Mouse (Mus musculus) stomach, embryonic 16.5 days (tissue): ENCODE measurements around the gene Eif4a1. TPM values are rescaled to one million over a fixed set of nuclear protein-coding genes. Genes with fewer than 3 reads are reported as not detected.

Experiments used
- ATAC-seq: fragments of 200-750 bp; cut with Nextera tagmentation; 2 replicates; pipeline ENCODE4 v1.8.0; 2017; ENCODE audit warnings: moderate number of reproducible peaks, moderate TSS enrichment; ENCODE audit not compliant: insufficient read depth, low FRiP score
- H3K27ac ChIP-seq: fragments of 300-500 bp; sonication (generic); 2 replicates; pipeline ENCODE4 v1.5.1; 2014; ENCODE audit warnings: low read length
- H3K27me3 ChIP-seq: fragments of 300-500 bp; sonication (generic); 2 replicates; pipeline ENCODE4 v1.6.1; 2014; ENCODE audit warnings: low read length, control low read depth, mixed read lengths; ENCODE audit not compliant: control insufficient read depth, insufficient read depth
- H3K36me3 ChIP-seq: fragments of 300-500 bp; sonication (generic); 2 replicates; pipeline ENCODE4 v1.6.1; 2014; ENCODE audit warnings: low read length; ENCODE audit not compliant: control insufficient read depth, insufficient read depth
- H3K4me1 ChIP-seq: fragments of 300-500 bp; sonication (generic); 2 replicates; pipeline ENCODE4 v1.6.1; 2014; ENCODE audit warnings: low read length, control low read depth, mixed read lengths; ENCODE audit not compliant: control insufficient read depth, insufficient read depth
- H3K4me2 ChIP-seq: fragments of 300-500 bp; sonication (generic); 2 replicates; pipeline ENCODE4 v1.6.1; 2014; ENCODE audit warnings: low read depth, low read length, mixed read lengths
- H3K4me3 ChIP-seq: fragments of 300-500 bp; sonication (generic); replicated peaks from 2 replicates; pipeline ENCODE4 v1.5.1; 2014; ENCODE audit warnings: mild to moderate bottlenecking, low read length
- H3K9ac ChIP-seq: fragments of 300-500 bp; sonication (generic); 2 replicates; pipeline ENCODE4 v1.6.1; 2014; ENCODE audit warnings: low read length
- H3K9me3 ChIP-seq: fragments of 300-500 bp; sonication (generic); replicated peaks from 2 replicates; pipeline ENCODE4 v1.6.1; 2016; ENCODE audit warnings: low read length, control low read depth; ENCODE audit not compliant: control insufficient read depth
- WGBS: fragments of 180-500 bp; shearing (Covaris S2); extraction: QIAGEN DNeasy Blood & Tissue Kit; methylation state at CpG from one replicate; pipeline ENCODE4 v1.1.7; 2014; 5-methylcytosine and 5-hydroxymethylcytosine counted together
- polyA plus RNA-seq: library from polyadenylated mRNA; unstranded; fragments of >200 nt; fragmentation: Nextera tagmentation; extraction: Ambion mirVana; gene quantifications from 2 replicates; pipeline ENCODE4 v1.2.1, GENCODE M21; 2015

Eif4a1 gene
- 454 and 462 TPM in 2 replicates for polyA plus RNA-seq

- H3K36me3 ChIP-seq: peaks cover 23% of the 10 kb centered on the region
- no peaks in the 10 kb centered on the region for H3K27me3 ChIP-seq
- peak within 1 kb of the TSS; percentile 100 for H3K9ac ChIP-seq
- no peaks in the 10 kb centered on the region for H3K9me3 ChIP-seq
- peaks cover 18% of the 10 kb centered on the region for H3K4me1 ChIP-seq
- peak within 1 kb of the TSS; percentile 96 for H3K27ac ChIP-seq
- WGBS: under 1% methylated on average over 36 of the region's 36 CpGs
- peak within 1 kb of the TSS; percentile 97 for H3K4me2 ChIP-seq
- ATAC-seq: peak; percentile 98
- peak within 1 kb of the TSS; percentile 73 for H3K4me3 ChIP-seq
Observed at GRCm38 (mm10) chr11:69672211-69672706, at the start of gene Eif4a1. Eif4a1 (minus strand) TSS chr11:69672423.

- Histone ChIP-seq H3K27me3 (no peaks in the 10 kb centered on the region), H3K27ac (no peak overlapping the region), H3K9ac (no peak overlapping the region), H3K4me3 (no peak overlapping the region), H3K4me2 (no peak overlapping the region), H3K4me1 (0 out of 2 replicates have a peak, but pooled peaks cover 3% of the 10 kb centered on the region), H3K36me3 (no peaks in the 10 kb centered on the region), H3K9me3 (no peaks in the 10 kb centered on the region)
- WGBS: 53% methylated on average over 6 of the region's 6 CpGs
- no peak for ATAC-seq
Observed at GRCm38 (mm10) chr11:69720852-69721251, 48.6 kb upstream of the Eif4a1 start.

- no peak overlapping the region for H3K9ac ChIP-seq
- 0 out of 2 replicates have a peak, but pooled peaks cover 3% of the 10 kb centered on the region for H3K4me1 ChIP-seq
- WGBS: 69% methylated on average over 6 of the region's 6 CpGs
- H3K36me3 ChIP-seq: no peaks in the 10 kb centered on the region
- H3K27ac ChIP-seq: no peak overlapping the region
- no peaks in the 10 kb centered on the region for H3K27me3 ChIP-seq
- H3K9me3 ChIP-seq: no peaks in the 10 kb centered on the region
- H3K4me2 ChIP-seq: no peak overlapping the region
- H3K4me3 ChIP-seq: no peak overlapping the region
- ATAC-seq: no peak
Observed at GRCm38 (mm10) chr11:69719423-69719822, 47.2 kb upstream of the Eif4a1 start.

- Histone ChIP-seq H3K27me3 (no peaks in the 10 kb centered on the region), H3K36me3 (no peaks in the 10 kb centered on the region), H3K27ac (no peak overlapping the region), H3K4me3 (no peak overlapping the region), H3K9ac (no peak overlapping the region), H3K4me2 (peak overlapping the region; percentile 24; the same call in 1 of the 2 replicates), H3K9me3 (no peaks in the 10 kb centered on the region), H3K4me1 (0 out of 2 replicates have a peak, but pooled peaks cover 3% of the 10 kb centered on the region)
- 22% methylated on average over 15 of the region's 15 CpGs for WGBS
- ATAC-seq: no peak; the same call in 1 of the 2 replicates
Observed at GRCm38 (mm10) chr11:69718661-69719060, 46.4 kb upstream of the Eif4a1 start.

GRCm38 (mm10) chr11:69716953-69717352, 44.7 kb upstream of the Eif4a1 start:
- 69% methylated on average over 4 of the region's 4 CpGs for WGBS
- ATAC-seq: no peak
- Histone ChIP-seq H3K4me1 (0 out of 2 replicates have a peak, but pooled peaks cover 3% of the 10 kb centered on the region), H3K4me3 (no peak overlapping the region), H3K27me3 (no peaks in the 10 kb centered on the region), H3K27ac (no peak overlapping the region), H3K9me3 (no peaks in the 10 kb centered on the region), H3K4me2 (no peak overlapping the region), H3K9ac (no peak overlapping the region), H3K36me3 (no peaks in the 10 kb centered on the region)

GRCm38 (mm10) chr11:69715929-69716328, 43.7 kb upstream of the Eif4a1 start:
- no peak overlapping the region for H3K4me3 ChIP-seq
- no peak overlapping the region for H3K27ac ChIP-seq
- H3K27me3 ChIP-seq: no peaks in the 10 kb centered on the region
- 0 out of 2 replicates have a peak, but pooled peaks cover 3% of the 10 kb centered on the region for H3K4me1 ChIP-seq
- no peaks in the 10 kb centered on the region for H3K9me3 ChIP-seq
- no peak overlapping the region for H3K4me2 ChIP-seq
- WGBS: 12% methylated on average over 5 of the region's 5 CpGs
- no peak overlapping the region for H3K9ac ChIP-seq
- ATAC-seq: no peak; the same call in 1 of the 2 replicates
- no peaks in the 10 kb centered on the region for H3K36me3 ChIP-seq

GRCm38 (mm10) chr11:69715482-69715881, 43.3 kb upstream of the Eif4a1 start:
- no peak overlapping the region for H3K4me3 ChIP-seq
- ATAC-seq: no peak
- no peak overlapping the region for H3K9ac ChIP-seq
- H3K4me2 ChIP-seq: no peak overlapping the region
- no peaks in the 10 kb centered on the region for H3K36me3 ChIP-seq
- H3K27ac ChIP-seq: no peak overlapping the region
- no peaks in the 10 kb centered on the region for H3K9me3 ChIP-seq
- 56% methylated on average over 9 of the region's 9 CpGs for WGBS
- 0 out of 2 replicates have a peak, but pooled peaks cover 3% of the 10 kb centered on the region for H3K4me1 ChIP-seq
- H3K27me3 ChIP-seq: no peaks in the 10 kb centered on the region

GRCm38 (mm10) chr11:69714636-69715329, 42.6 kb upstream of the Eif4a1 start:
- 75% methylated on average over 18 of the region's 18 CpGs for WGBS
- Histone ChIP-seq H3K4me3 (no peak overlapping the region), H3K9ac (no peak overlapping the region), H3K9me3 (no peaks in the 10 kb centered on the region), H3K4me2 (no peak overlapping the region), H3K36me3 (no peaks in the 10 kb centered on the region), H3K27ac (no peak overlapping the region), H3K27me3 (no peaks in the 10 kb centered on the region), H3K4me1 (0 out of 2 replicates have a peak, but pooled peaks cover 3% of the 10 kb centered on the region)
- ATAC-seq: no peak

- Histone ChIP-seq H3K4me2 (no peak overlapping the region), H3K4me1 (no peaks in the 10 kb centered on the region), H3K36me3 (no peaks in the 10 kb centered on the region), H3K9ac (no peak overlapping the region), H3K4me3 (no peak overlapping the region), H3K27ac (no peak overlapping the region), H3K27me3 (no peaks in the 10 kb centered on the region), H3K9me3 (no peaks in the 10 kb centered on the region)
- ATAC-seq: no peak
- WGBS: 81% methylated on average over 20 of the region's 20 CpGs
Observed at GRCm38 (mm10) chr11:69712954-69713672, 40.9 kb upstream of the Eif4a1 start.
